Mouse (Mus musculus) embryonic facial prominence, embryonic 12.5 days (tissue): Measurements from ENCODE around the gene Tmem236. TPM values are rescaled to one million over a fixed set of nuclear protein-coding genes. Genes with fewer than 3 reads are reported as not detected.
"Not testable (repeated sequence)": the region's sequence is repeated elsewhere in the genome, so short reads cannot be mapped to it uniquely, and the experiment has no call there.

ENCODE experiments used
- ATAC-seq: fragments of 200-750 bp; cut with Nextera tagmentation; 2 replicates; pipeline ENCODE4 v1.8.0; 2017; ENCODE audit not compliant: insufficient number of reproducible peaks, insufficient read depth, low FRiP score, low TSS enrichment
- H3K27ac ChIP-seq: fragments of 300-500 bp; sonication (generic); 2 replicates; pipeline ENCODE4 v1.5.1; 2016; ENCODE audit warnings: mild to moderate bottlenecking
- H3K27me3 ChIP-seq: fragments of 300-500 bp; sonication (generic); 2 replicates; pipeline ENCODE4 v1.6.1; 2016; ENCODE audit warnings: mild to moderate bottlenecking, moderate library complexity
- H3K36me3 ChIP-seq: fragments of 300-500 bp; sonication (generic); 2 replicates; pipeline ENCODE4 v1.6.1; 2016; ENCODE audit warnings: mild to moderate bottlenecking
- H3K4me1 ChIP-seq: fragments of 300-500 bp; sonication (generic); 2 replicates; pipeline ENCODE4 v1.6.1; 2016
- H3K4me2 ChIP-seq: fragments of 300-500 bp; sonication (generic); replicated peaks from 2 replicates; pipeline ENCODE4 v1.6.1; 2016; ENCODE audit warnings: mild to moderate bottlenecking, moderate library complexity
- H3K4me3 ChIP-seq: fragments of 300-500 bp; sonication (generic); 2 replicates; pipeline ENCODE4 v1.5.1; 2016; ENCODE audit warnings: mild to moderate bottlenecking
- H3K9ac ChIP-seq: fragments of 300-500 bp; sonication (generic); 2 replicates; pipeline ENCODE4 v1.6.1; 2016; ENCODE audit warnings: mild to moderate bottlenecking, moderate library complexity
- H3K9me3 ChIP-seq: fragments of 300-500 bp; sonication (generic); 2 replicates; pipeline ENCODE4 v1.6.1; 2016; ENCODE audit warnings: mild to moderate bottlenecking, moderate library complexity
- WGBS: fragments of 180-500 bp; shearing (Covaris S2); methylation state at CpG from one replicate; pipeline ENCODE4 v1.1.7; 2016; 5-methylcytosine and 5-hydroxymethylcytosine counted together
- polyA plus RNA-seq: library from polyadenylated mRNA; unstranded; fragments of >200 nt; fragmentation: Nextera tagmentation; extraction: Ambion mirVana; gene quantifications from 2 replicates; pipeline ENCODE4 v1.2.1, GENCODE M21; 2016

The Tmem236 gene
- polyA plus RNA-seq, 1 experiment from 2014 or later = 0.05 TPM

DNA sequence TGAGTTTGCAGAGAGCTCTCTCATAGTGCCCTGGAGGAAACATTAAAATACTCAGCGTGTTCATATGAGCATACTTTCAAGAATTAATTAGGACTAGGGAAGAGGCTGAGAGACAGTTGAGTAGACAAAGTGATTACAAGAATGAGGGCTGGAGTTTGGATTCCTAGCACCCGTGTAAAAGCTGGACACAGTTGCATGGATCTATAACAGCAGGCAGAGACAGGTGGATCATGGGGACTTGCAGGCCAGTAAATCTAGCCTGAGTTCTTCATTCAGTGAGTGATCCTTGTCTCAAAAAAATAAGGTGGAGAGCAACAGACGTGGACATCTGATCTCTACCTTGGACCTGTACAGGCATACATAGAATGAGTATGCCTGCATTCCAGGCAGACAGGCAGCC, 15.3 kb upstream of the Tmem236 start:
- 76% methylated on average over 3 of the region's 3 CpGs for WGBS
- Histone ChIP-seq H3K4me2 (no peak overlapping the region), H3K36me3 (no peaks in the 10 kb centered on the region), H3K4me1 (no peaks in the 10 kb centered on the region), H3K27ac (no peak overlapping the region), H3K27me3 (no peaks in the 10 kb centered on the region), H3K9ac (no peak overlapping the region), H3K4me3 (no peak overlapping the region), H3K9me3 (no peaks in the 10 kb centered on the region)
- ATAC-seq = no peak

DNA sequence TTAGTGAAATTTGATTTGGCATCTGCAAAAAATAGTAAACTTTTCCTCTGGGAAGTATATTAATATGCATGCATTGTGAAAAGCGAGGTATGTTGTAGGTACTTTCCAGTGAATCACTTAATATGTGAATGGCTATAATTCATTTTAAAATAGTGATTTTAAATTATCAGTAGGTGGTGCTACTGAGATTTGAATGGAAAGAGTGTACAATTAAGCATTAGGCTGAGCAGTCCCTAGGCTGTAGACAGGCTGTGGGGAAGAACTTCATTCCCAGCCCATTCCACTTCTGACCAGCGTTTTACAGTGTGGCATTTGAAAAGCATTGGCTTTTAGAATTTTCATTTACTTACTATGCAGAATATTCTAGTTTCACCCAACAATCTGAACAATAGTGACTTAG, 14.6 kb upstream of the Tmem236 start:
- no peak for ATAC-seq
- Histone ChIP-seq H3K9me3 (no peaks in the 10 kb centered on the region), H3K4me2 (no peak overlapping the region), H3K27ac (no peak overlapping the region), H3K27me3 (no peaks in the 10 kb centered on the region), H3K4me3 (no peak overlapping the region), H3K36me3 (no peaks in the 10 kb centered on the region), H3K9ac (no peak overlapping the region), H3K4me1 (no peaks in the 10 kb centered on the region)
- WGBS = 84% methylated on average over 2 of the region's 2 CpGs

- Histone ChIP-seq H3K9ac (no peak overlapping the region), H3K4me3 (no peak overlapping the region), H3K36me3 (no peaks in the 10 kb centered on the region), H3K27ac (no peak overlapping the region), H3K4me2 (no peak overlapping the region), H3K4me1 (no peaks in the 10 kb centered on the region), H3K9me3 (no peaks in the 10 kb centered on the region), H3K27me3 (no peaks in the 10 kb centered on the region)
- WGBS = 73% methylated on average over 5 of the region's 5 CpGs
- no peak for ATAC-seq
Observed at GRCm38 (mm10) chr2:14164459-14165030, 9.8 kb upstream of the Tmem236 start.

GRCm38 (mm10) chr2:14165066-14165465, 9.3 kb upstream of the Tmem236 start:
- Histone ChIP-seq H3K36me3 (no peaks in the 10 kb centered on the region), H3K9ac (no peak overlapping the region), H3K4me1 (no peaks in the 10 kb centered on the region), H3K27ac (no peak overlapping the region), H3K4me3 (no peak overlapping the region), H3K27me3 (no peaks in the 10 kb centered on the region), H3K9me3 (no peaks in the 10 kb centered on the region), H3K4me2 (no peak overlapping the region)
- ATAC-seq = no peak
- 83% methylated on average over 2 of the region's 2 CpGs for WGBS

DNA sequence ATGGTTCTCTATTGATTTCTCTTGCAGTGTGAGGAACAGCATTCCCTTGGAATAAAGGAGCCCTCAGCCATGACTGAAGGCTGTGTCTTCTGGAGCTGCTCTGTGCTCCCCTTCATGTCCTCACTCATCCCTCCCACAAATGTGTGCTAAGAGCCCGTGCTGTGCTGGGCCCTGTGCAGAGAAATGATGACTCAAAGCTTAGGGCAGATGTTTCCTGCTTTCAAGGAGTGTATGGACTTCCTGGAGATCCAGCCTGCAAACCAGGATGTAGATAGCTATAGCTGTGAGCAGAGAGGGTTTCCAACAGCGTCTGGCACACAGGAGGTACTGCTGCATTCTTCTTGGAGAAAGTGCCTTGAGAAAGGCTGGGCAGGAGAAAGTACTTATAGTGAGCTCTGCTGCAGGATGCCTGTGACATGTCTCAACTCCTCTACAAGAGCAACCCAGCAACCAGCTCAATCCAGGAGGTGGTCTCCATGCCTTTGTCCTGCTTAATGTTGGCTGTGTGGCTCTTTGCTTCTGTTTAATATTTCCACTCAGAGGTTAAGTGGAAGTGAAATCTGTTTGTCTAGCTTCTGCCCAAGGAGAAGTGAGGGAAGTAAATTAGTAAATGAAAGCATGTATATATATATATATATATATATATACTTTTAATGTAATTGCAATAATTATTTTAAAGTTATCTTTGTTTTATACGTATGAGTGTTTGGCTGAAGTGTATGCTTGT, 8.5 kb upstream of the Tmem236 start:
- WGBS = 69% methylated on average over 3 of the region's 3 CpGs
- no peak for ATAC-seq
- Histone ChIP-seq H3K9me3 (no peaks in the 10 kb centered on the region), H3K27ac (no peak overlapping the region), H3K9ac (no peak overlapping the region), H3K36me3 (no peaks in the 10 kb centered on the region), H3K27me3 (no peaks in the 10 kb centered on the region), H3K4me2 (no peak overlapping the region), H3K4me1 (no peaks in the 10 kb centered on the region), H3K4me3 (no peak overlapping the region)

DNA sequence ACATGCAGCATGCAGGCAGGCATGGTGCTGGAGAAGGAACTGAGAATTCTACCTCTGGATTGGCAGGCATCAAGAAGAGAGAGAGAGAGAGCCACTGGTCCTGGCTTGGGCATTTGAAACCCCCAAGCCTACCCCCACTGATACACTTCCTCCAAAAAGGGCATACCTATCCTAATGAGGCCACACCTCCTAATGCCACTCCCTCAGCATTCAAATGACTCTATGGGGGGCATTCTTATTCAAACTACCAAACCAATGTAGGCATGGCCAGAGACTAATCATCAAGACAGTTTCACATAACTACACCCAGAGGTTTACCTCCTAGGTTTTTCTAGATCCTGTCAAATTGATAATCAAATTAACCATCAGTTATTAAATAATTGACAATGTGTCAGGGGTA, 6.6 kb upstream of the Tmem236 start:
- no peaks in the 10 kb centered on the region for H3K36me3 ChIP-seq
- no peaks in the 10 kb centered on the region for H3K4me1 ChIP-seq

GRCm38 (mm10) chr2:14176460-14177193, 2.3 kb downstream of the Tmem236 start:
- Histone ChIP-seq H3K4me2 (no peak overlapping the region), H3K9ac (no peak overlapping the region), H3K9me3 (no peaks in the 10 kb centered on the region), H3K36me3 (no peaks in the 10 kb centered on the region), H3K27ac (no peak overlapping the region), H3K4me3 (no peak overlapping the region), H3K4me1 (no peaks in the 10 kb centered on the region), H3K27me3 (no peaks in the 10 kb centered on the region)
- no peak for ATAC-seq
- 63% methylated on average over 2 of the region's 2 CpGs for WGBS

More for the DNA sequence above, 6.6 kb upstream of the Tmem236 start:
- Histone ChIP-seq H3K9ac (no peak overlapping the region), H3K4me3 (no peak overlapping the region), H3K27ac (no peak overlapping the region), H3K27me3 (no peaks in the 10 kb centered on the region), H3K4me2 (no peak overlapping the region), H3K9me3 (no peaks in the 10 kb centered on the region)
- no peak for ATAC-seq

- no peak overlapping the region for H3K4me2 ChIP-seq
- no peak for ATAC-seq
- H3K27ac ChIP-seq = no peak overlapping the region
- no peaks in the 10 kb centered on the region for H3K9me3 ChIP-seq
- H3K27me3 ChIP-seq = no peaks in the 10 kb centered on the region
- H3K4me1 ChIP-seq = no peaks in the 10 kb centered on the region
- no peak overlapping the region for H3K9ac ChIP-seq
- H3K4me3 ChIP-seq = no peak overlapping the region
- H3K36me3 ChIP-seq = no peaks in the 10 kb centered on the region
Observed at GRCm38 (mm10) chr2:14184375-14184774, 10.1 kb downstream of the Tmem236 start.

GRCm38 (mm10) chr2:14190684-14191083, 16.4 kb downstream of the Tmem236 start:
- Histone ChIP-seq H3K4me2 (no peak overlapping the region), H3K27ac (no peak overlapping the region), H3K36me3 (no peaks in the 10 kb centered on the region), H3K4me1 (no peaks in the 10 kb centered on the region), H3K9ac (no peak overlapping the region), H3K9me3 (no peaks in the 10 kb centered on the region), H3K27me3 (no peaks in the 10 kb centered on the region), H3K4me3 (no peak overlapping the region)
- no peak for ATAC-seq
- 63% methylated on average over 4 of the region's 4 CpGs for WGBS

GRCm38 (mm10) chr2:14191601-14192000, 17.3 kb downstream of the Tmem236 start:
- no peak for ATAC-seq
- H3K36me3 ChIP-seq = no peaks in the 10 kb centered on the region
- H3K27me3 ChIP-seq = no peaks in the 10 kb centered on the region
- H3K27ac ChIP-seq = no peak overlapping the region
- no peak overlapping the region for H3K4me2 ChIP-seq
- 81% methylated on average over 4 of the region's 4 CpGs for WGBS
- no peak overlapping the region for H3K9ac ChIP-seq
- H3K4me1 ChIP-seq = no peaks in the 10 kb centered on the region
- no peaks in the 10 kb centered on the region for H3K9me3 ChIP-seq
- H3K4me3 ChIP-seq = no peak overlapping the region

DNA sequence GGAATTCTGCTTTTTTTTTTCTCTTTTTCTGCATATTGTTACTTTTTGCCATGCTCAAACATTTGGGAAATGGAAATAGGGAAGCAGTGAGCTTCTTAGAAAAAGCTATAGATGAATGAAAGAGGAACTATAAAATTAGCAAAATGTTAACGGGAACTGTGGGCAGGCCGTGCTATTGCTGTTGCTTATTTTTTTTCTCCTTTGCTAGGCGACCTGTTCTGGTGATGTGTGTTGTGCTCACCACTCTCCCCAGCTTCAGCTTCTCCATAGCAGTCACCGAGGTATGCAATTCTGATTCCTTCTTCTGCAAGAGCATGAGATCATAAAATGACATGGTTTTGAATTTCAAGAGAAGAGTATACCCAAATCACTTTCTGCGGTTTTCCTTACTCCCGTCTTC, 17.7 kb downstream of the Tmem236 start:
- ATAC-seq = no peak
- WGBS = 59% methylated on average over 6 of the region's 6 CpGs

DNA sequence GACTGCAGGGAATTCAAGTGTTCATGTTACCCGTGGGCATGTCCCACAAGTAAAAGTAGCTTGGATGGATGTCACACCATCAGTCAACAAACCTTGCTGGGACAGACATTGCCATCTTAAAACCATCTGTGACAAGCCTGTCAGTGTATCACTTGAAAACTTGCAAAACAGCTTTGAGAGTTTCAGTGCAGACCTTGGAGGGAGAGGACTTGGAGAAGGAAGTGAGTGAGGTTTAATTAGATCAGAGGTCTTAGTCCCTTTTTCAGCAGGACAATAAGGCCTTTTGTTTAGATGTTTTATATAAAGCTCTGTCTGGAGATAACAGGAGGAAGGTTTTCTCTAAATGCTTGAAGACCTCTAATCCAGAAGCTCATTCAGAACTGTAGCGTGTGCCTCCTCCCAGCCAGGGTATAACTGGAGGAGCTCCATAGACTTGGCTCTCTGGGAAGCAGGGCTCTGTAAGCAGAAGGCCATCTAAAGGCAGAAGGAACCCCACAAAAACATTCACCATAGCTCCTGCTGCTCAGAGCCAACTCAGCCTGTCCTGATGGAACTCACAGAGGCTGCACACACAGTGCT, 24.1 kb downstream of the Tmem236 start:
- not testable (repeated sequence) for H3K4me3 ChIP-seq, H3K4me2 ChIP-seq, H3K27ac ChIP-seq, ATAC-seq, H3K27me3 ChIP-seq, H3K4me1 ChIP-seq, H3K9me3 ChIP-seq, H3K36me3 ChIP-seq, H3K9ac ChIP-seq
- 86% methylated on average over 1 of the region's 2 CpGs for WGBS

More for the DNA sequence above, 17.7 kb downstream of the Tmem236 start:
- Histone ChIP-seq H3K27me3 (no peaks in the 10 kb centered on the region), H3K4me3 (no peak overlapping the region), H3K9ac (no peak overlapping the region), H3K4me2 (no peak overlapping the region), H3K4me1 (no peaks in the 10 kb centered on the region), H3K9me3 (no peaks in the 10 kb centered on the region), H3K27ac (no peak overlapping the region), H3K36me3 (no peaks in the 10 kb centered on the region)
